Mouse (Mus musculus) heart, embryonic 10.5 days (tissue): Measurements from ENCODE around the gene Serbp1. TPM values are rescaled to one million over a fixed set of nuclear protein-coding genes. Genes with fewer than 3 reads are reported as not detected.

Experiments used
- DNase-seq: peaks from one replicate; pipeline ENCODE4 v3.0.0-alpha.2; 2017; ENCODE audit warnings: low spot score
- H3K27ac ChIP-seq: fragments of 300-500 bp; sonication (generic); 2 replicates; pipeline ENCODE4 v1.5.1; 2016; ENCODE audit warnings: mild to moderate bottlenecking
- H3K27me3 ChIP-seq: fragments of 300-500 bp; sonication (generic); 2 replicates; pipeline ENCODE4 v1.6.1; 2016; ENCODE audit warnings: mild to moderate bottlenecking; ENCODE audit not compliant: poor library complexity, insufficient read depth, severe bottlenecking
- H3K36me3 ChIP-seq: fragments of 300-500 bp; sonication (generic); 2 replicates; pipeline ENCODE4 v1.6.1; 2016; ENCODE audit warnings: mild to moderate bottlenecking, moderate library complexity
- H3K4me1 ChIP-seq: fragments of 300-500 bp; sonication (generic); 2 replicates; pipeline ENCODE4 v1.6.1; 2016; ENCODE audit warnings: mild to moderate bottlenecking
- H3K4me3 ChIP-seq: fragments of 300-500 bp; sonication (generic); 2 replicates; pipeline ENCODE4 v1.5.1; 2016; ENCODE audit warnings: mild to moderate bottlenecking, moderate library complexity
- H3K9me3 ChIP-seq: fragments of 300-500 bp; sonication (generic); 2 replicates; pipeline ENCODE4 v1.6.1; 2016; ENCODE audit warnings: mild to moderate bottlenecking, moderate library complexity
- WGBS: fragments of 180-500 bp; shearing (Covaris S2); methylation state at CpG from one replicate; pipeline ENCODE4 v1.1.7; 2016; 5-methylcytosine and 5-hydroxymethylcytosine counted together
- polyA plus RNA-seq: library from polyadenylated mRNA; unstranded; fragments of >200 nt; fragmentation: Nextera tagmentation; extraction: Ambion mirVana; gene quantifications from 2 replicates; pipeline ENCODE4 v1.2.1, GENCODE M21; 2016

Serbp1 gene
- polyA plus RNA-seq, 1 experiment from 2014 or later: 514 TPM

- Histone ChIP-seq H3K27ac (no peak overlapping the region), H3K4me1 (no peaks in the 10 kb centered on the region), H3K27me3 (no peaks in the 10 kb centered on the region), H3K9me3 (no peaks in the 10 kb centered on the region), H3K36me3 (no peaks in the 10 kb centered on the region), H3K4me3 (no peak overlapping the region)
- WGBS: 26% methylated on average over 10 of the region's 10 CpGs
- peak; percentile 79 for DNase-seq
Measured at GRCm38 (mm10) chr6:67318451-67318850, 80.5 kb downstream of the Serbp1 start.

GRCm38 (mm10) chr6:67323788-67324187, 85.8 kb downstream of the Serbp1 start:
- WGBS: 91% methylated on average over 3 of the region's 3 CpGs
- Histone ChIP-seq H3K4me3 (no peak overlapping the region), H3K27me3 (no peaks in the 10 kb centered on the region), H3K4me1 (no peaks in the 10 kb centered on the region), H3K27ac (no peak overlapping the region), H3K9me3 (no peaks in the 10 kb centered on the region), H3K36me3 (no peaks in the 10 kb centered on the region)
- no peak for DNase-seq

DNA sequence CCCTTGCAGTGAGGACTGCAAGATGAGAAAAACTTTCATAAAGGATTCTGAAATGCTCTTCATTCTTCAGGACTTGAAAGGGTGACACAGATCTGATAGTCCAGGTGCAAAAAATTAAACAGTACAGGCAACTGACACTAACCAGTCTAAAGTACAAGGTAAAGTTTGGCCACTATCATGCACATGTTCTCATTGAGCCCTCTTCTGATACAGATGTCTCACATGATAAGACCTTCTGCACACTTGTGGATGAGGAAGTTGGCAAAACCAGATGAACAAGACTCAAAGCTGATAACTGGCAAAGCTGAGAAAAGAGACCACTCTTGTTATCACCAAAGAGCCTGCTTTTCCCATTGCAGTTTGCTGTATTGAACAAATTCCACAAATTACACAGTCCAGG, 100.0 kb downstream of the Serbp1 start:
- Histone ChIP-seq H3K4me3 (no peak overlapping the region), H3K4me1 (no peaks in the 10 kb centered on the region), H3K27ac (no peak overlapping the region), H3K36me3 (no peaks in the 10 kb centered on the region), H3K27me3 (no peaks in the 10 kb centered on the region), H3K9me3 (no peaks in the 10 kb centered on the region)
- no peak for DNase-seq

GRCm38 (mm10) chr6:67339494-67339893, 101.5 kb downstream of the Serbp1 start:
- H3K27ac ChIP-seq: no peak overlapping the region
- H3K27me3 ChIP-seq: no peaks in the 10 kb centered on the region
- H3K9me3 ChIP-seq: no peaks in the 10 kb centered on the region
- no peaks in the 10 kb centered on the region for H3K36me3 ChIP-seq
- H3K4me1 ChIP-seq: no peaks in the 10 kb centered on the region
- H3K4me3 ChIP-seq: no peak overlapping the region
- DNase-seq: no peak

Other genes starting within 250 kb of the Serbp1 start
- 9.0 and 10.9 TPM in 2 replicates for gene Gadd45a, start 200.7 kb upstream of the Serbp1 start, polyA plus RNA-seq
- gene Il12rb2, start 138.0 kb downstream of the Serbp1 start, polyA plus RNA-seq: 0.05 TPM in 1 of 2 replicates, not detected in the other